Mouse (Mus musculus) forebrain, embryonic 10.5 days (tissue): ENCODE results near the gene Rnf123. TPM values are rescaled to one million over a fixed set of nuclear protein-coding genes. Genes with fewer than 3 reads are reported as not detected.

Experiments
- DNase-seq: peaks from one replicate; pipeline ENCODE4 v3.0.0-alpha.2; 2017; ENCODE audit warnings: low spot score; ENCODE audit errors: extremely low spot score
- H3K27ac ChIP-seq: fragments of 300-500 bp; sonication (generic); 2 replicates; pipeline ENCODE4 v1.5.1; 2016; ENCODE audit warnings: mild to moderate bottlenecking
- H3K27me3 ChIP-seq: fragments of 300-500 bp; sonication (generic); 2 replicates; pipeline ENCODE4 v1.6.1; 2016; ENCODE audit warnings: mild to moderate bottlenecking; ENCODE audit not compliant: poor library complexity, severe bottlenecking
- H3K36me3 ChIP-seq: fragments of 300-500 bp; sonication (generic); replicated peaks from 2 replicates; pipeline ENCODE4 v1.6.1; 2016; ENCODE audit warnings: mild to moderate bottlenecking, moderate library complexity
- H3K4me1 ChIP-seq: fragments of 300-500 bp; sonication (generic); 2 replicates; pipeline ENCODE4 v1.6.1; 2016
- H3K4me3 ChIP-seq: fragments of 300-500 bp; sonication (generic); 2 replicates; pipeline ENCODE4 v1.5.1; 2016; ENCODE audit warnings: mild to moderate bottlenecking, moderate library complexity
- H3K9me3 ChIP-seq: fragments of 300-500 bp; sonication (generic); 2 replicates; pipeline ENCODE4 v1.6.1; 2016; ENCODE audit warnings: mild to moderate bottlenecking, moderate library complexity
- WGBS: fragments of 180-500 bp; shearing (Covaris S2); methylation state at CpG from one replicate; pipeline ENCODE4 v1.1.7; 2016; 5-methylcytosine and 5-hydroxymethylcytosine counted together
- polyA plus RNA-seq: library from polyadenylated mRNA; unstranded; fragments of >200 nt; fragmentation: Nextera tagmentation; extraction: Ambion mirVana; gene quantifications from 2 replicates; pipeline ENCODE4 v1.2.1, GENCODE M21; 2016

Gene Rnf123
- polyA plus RNA-seq, 1 experiment from 2014 or later = 36.2 TPM

- Histone ChIP-seq H3K4me3 (peak overlapping the region; percentile 79), H3K27me3 (no peaks in the 10 kb centered on the region), H3K4me1 (peaks cover 47% of the 10 kb centered on the region), H3K9me3 (no peaks in the 10 kb centered on the region), H3K36me3 (peaks cover 25% of the 10 kb centered on the region), H3K27ac (peak overlapping the region; percentile 88; the same call in 1 of the 2 replicates)
- WGBS = 15% methylated on average over 3 of the region's 3 CpGs
- DNase-seq = peak; percentile 68
Observed at GRCm38 (mm10) chr9:108095518-108095917, 12.4 kb upstream of the Rnf123 start.

GRCm38 (mm10) chr9:108094998-108095411, 11.9 kb upstream of the Rnf123 start:
- Histone ChIP-seq H3K4me3 (peak overlapping the region; percentile 79), H3K9me3 (no peaks in the 10 kb centered on the region), H3K27me3 (no peaks in the 10 kb centered on the region), H3K36me3 (peaks cover 30% of the 10 kb centered on the region), H3K4me1 (peaks cover 47% of the 10 kb centered on the region), H3K27ac (peak overlapping the region; percentile 88)
- WGBS = under 1% methylated on average over 16 of the region's 16 CpGs
- peak; percentile 65 for DNase-seq

GRCm38 (mm10) chr9:108094184-108094941, 11.2 kb upstream of the Rnf123 start, which contains the start of gene Apeh:
Apeh (minus strand) TSS chr9:108094606.
- Histone ChIP-seq H3K9me3 (no peaks in the 10 kb centered on the region), H3K36me3 (peaks cover 37% of the 10 kb centered on the region), H3K27ac (peak within 1 kb of the TSS; percentile 88), H3K27me3 (no peaks in the 10 kb centered on the region), H3K4me3 (peak within 1 kb of the TSS; percentile 79), H3K4me1 (peaks cover 46% of the 10 kb centered on the region)
- DNase-seq = peak; percentile 97
- under 1% methylated on average over 52 of the region's 52 CpGs for WGBS

GRCm38 (mm10) chr9:108093586-108093985, 10.4 kb upstream of the Rnf123 start:
- Histone ChIP-seq H3K36me3 (peaks cover 44% of the 10 kb centered on the region), H3K4me3 (peak overlapping the region; percentile 79), H3K27me3 (no peaks in the 10 kb centered on the region), H3K4me1 (peaks cover 38% of the 10 kb centered on the region), H3K27ac (peak overlapping the region; percentile 88), H3K9me3 (no peaks in the 10 kb centered on the region)
- WGBS = 80% methylated on average over 10 of the region's 10 CpGs
- no peak for DNase-seq

- Histone ChIP-seq H3K4me3 (no peak overlapping the region), H3K27me3 (no peaks in the 10 kb centered on the region), H3K4me1 (peaks cover 29% of the 10 kb centered on the region), H3K9me3 (no peaks in the 10 kb centered on the region), H3K27ac (no peak overlapping the region), H3K36me3 (peaks cover 74% of the 10 kb centered on the region)
- no peak for DNase-seq
- 95% methylated on average over 7 of the region's 7 CpGs for WGBS
Observed at GRCm38 (mm10) chr9:108090611-108091120, 7.5 kb upstream of the Rnf123 start.

- H3K36me3 ChIP-seq = peaks cover 65% of the 10 kb centered on the region
- peaks cover 24% of the 10 kb centered on the region for H3K4me1 ChIP-seq
- WGBS = 92% methylated on average over 4 of the region's 4 CpGs
Observed at GRCm38 (mm10) chr9:108085261-108085660, 2.1 kb upstream of the Rnf123 start.

GRCm38 (mm10) chr9:108083561-108083960, 415 bp upstream of the Rnf123 start:
- Histone ChIP-seq H3K9me3 (no peaks in the 10 kb centered on the region), H3K27ac (no peak overlapping the region), H3K27me3 (peaks cover 47% of the 10 kb centered on the region), H3K4me1 (peaks cover 37% of the 10 kb centered on the region), H3K36me3 (peaks cover 48% of the 10 kb centered on the region), H3K4me3 (no peak overlapping the region)
- 85% methylated on average over 6 of the region's 6 CpGs for WGBS
- no peak for DNase-seq

More at GRCm38 (mm10) chr9:108085261-108085660, 2.1 kb upstream of the Rnf123 start:
- H3K9me3 ChIP-seq = no peaks in the 10 kb centered on the region
- peaks cover 44% of the 10 kb centered on the region for H3K27me3 ChIP-seq
- DNase-seq = no peak
- no peak overlapping the region for H3K27ac ChIP-seq
- H3K4me3 ChIP-seq = no peak overlapping the region

- 8% methylated on average over 19 of the region's 19 CpGs for WGBS
- peak overlapping the region; percentile 32 for H3K4me3 ChIP-seq
- no peaks in the 10 kb centered on the region for H3K9me3 ChIP-seq
- H3K36me3 ChIP-seq = peaks cover 38% of the 10 kb centered on the region
- no peak for DNase-seq
- peaks cover 47% of the 10 kb centered on the region for H3K4me1 ChIP-seq
- H3K27ac ChIP-seq = peak overlapping the region; percentile 25; the same call in 1 of the 2 replicates
- H3K27me3 ChIP-seq = peaks cover 47% of the 10 kb centered on the region
Observed at GRCm38 (mm10) chr9:108082549-108082948, 597 bp downstream of the Rnf123 start.

GRCm38 (mm10) chr9:108080168-108080567, 3.0 kb downstream of the Rnf123 start, which contains the start of gene Mst1:
Mst1 (plus strand) TSS chr9:108080436.
- WGBS = 76% methylated on average over 5 of the region's 5 CpGs
- H3K9me3 ChIP-seq = no peaks in the 10 kb centered on the region
- H3K27me3 ChIP-seq = peaks cover 47% of the 10 kb centered on the region

GRCm38 (mm10) chr9:108073141-108073930, 9.8 kb downstream of the Rnf123 start:
- peaks cover 41% of the 10 kb centered on the region for H3K36me3 ChIP-seq
- no peak overlapping the region for H3K4me3 ChIP-seq
- peaks cover 31% of the 10 kb centered on the region for H3K4me1 ChIP-seq
- no peaks in the 10 kb centered on the region for H3K9me3 ChIP-seq
- no peak for DNase-seq
- 72% methylated on average over 7 of the region's 7 CpGs for WGBS
- H3K27me3 ChIP-seq = no peaks in the 10 kb centered on the region
- peak overlapping the region; percentile 51 for H3K27ac ChIP-seq

More at GRCm38 (mm10) chr9:108080168-108080567, 3.0 kb downstream of the Rnf123 start, which contains the start of gene Mst1:
- DNase-seq = no peak
- Histone ChIP-seq H3K27ac (peak within 1 kb of the TSS; percentile 88), H3K4me1 (peaks cover 53% of the 10 kb centered on the region), H3K4me3 (peak within 1 kb of the TSS; percentile 67), H3K36me3 (peaks cover 20% of the 10 kb centered on the region)

- Histone ChIP-seq H3K9me3 (no peaks in the 10 kb centered on the region), H3K4me1 (peaks cover 25% of the 10 kb centered on the region), H3K36me3 (peaks cover 41% of the 10 kb centered on the region), H3K4me3 (no peak overlapping the region), H3K27ac (0 out of 2 replicates have a peak overlapping the region, but pooled peaks have one; percentile 51), H3K27me3 (no peaks in the 10 kb centered on the region)
- 60% methylated on average over 9 of the region's 9 CpGs for WGBS
- no peak for DNase-seq
Observed at GRCm38 (mm10) chr9:108072481-108072924, 10.6 kb downstream of the Rnf123 start.

GRCm38 (mm10) chr9:108071801-108072200, 11.3 kb downstream of the Rnf123 start:
- 87% methylated on average over 4 of the region's 4 CpGs for WGBS
- H3K9me3 ChIP-seq = no peaks in the 10 kb centered on the region
- H3K4me1 ChIP-seq = peaks cover 20% of the 10 kb centered on the region
- H3K4me3 ChIP-seq = no peak overlapping the region
- no peak for DNase-seq
- no peak overlapping the region for H3K27ac ChIP-seq
- H3K27me3 ChIP-seq = no peaks in the 10 kb centered on the region
- H3K36me3 ChIP-seq = peaks cover 44% of the 10 kb centered on the region
